Mouse (Mus musculus) frontal cortex, adult (tissue): ENCODE data around the gene 2610021A01Rik.
"Not testable (repeated sequence)": the region's sequence is repeated elsewhere in the genome, so short reads cannot be mapped to it uniquely, and the experiment has no call there.

Source experiments
- ATAC-seq: cut with Nextera tagmentation; 2 replicates; pipeline ENCODE4 v1.9.2; 2017; ENCODE audit warnings: mild to moderate bottlenecking, moderate library complexity, mixed read lengths; ENCODE audit not compliant: low TSS enrichment

2610021A01Rik gene

DNA sequence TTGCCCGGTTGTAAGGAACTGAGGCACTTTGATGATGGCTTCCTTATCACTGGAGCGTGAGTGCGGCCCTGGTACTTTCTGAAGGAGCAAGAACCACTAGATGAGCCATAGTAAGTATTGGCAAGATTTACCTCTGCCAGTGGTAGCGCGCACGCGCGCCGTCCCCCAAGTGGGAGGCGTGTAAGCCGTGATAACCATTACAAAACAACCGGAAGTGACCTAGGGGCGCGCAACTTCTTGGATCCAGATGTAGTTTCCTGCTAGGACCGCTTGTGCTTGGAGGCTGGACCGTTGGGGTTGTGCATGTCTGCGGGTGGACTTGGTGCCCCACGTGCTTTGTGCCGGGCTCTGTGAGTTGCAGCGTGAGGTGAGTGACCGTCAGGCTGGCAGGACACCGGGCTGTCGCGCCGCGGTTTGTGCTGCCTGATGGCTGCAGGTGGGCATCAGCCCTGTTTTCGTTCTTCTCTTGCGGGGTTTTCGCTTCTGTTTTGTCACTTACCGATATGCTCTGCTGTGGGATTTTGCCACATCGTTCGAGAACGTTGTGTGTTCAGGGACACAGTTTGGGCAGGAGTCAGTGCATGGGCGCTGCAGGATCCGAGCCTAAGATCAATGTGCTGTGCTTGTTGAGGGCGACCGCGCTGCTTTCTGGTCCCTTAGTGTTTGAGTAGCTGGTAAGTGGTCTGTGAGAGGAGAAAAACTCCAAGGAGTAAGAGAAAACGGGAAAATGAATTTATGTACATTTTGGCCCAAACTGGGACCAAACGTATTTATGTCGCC is at the start of gene 2610021A01Rik:
2610021A01Rik (plus strand) TSS at position 197 of the 780 bp plus-strand sequence.
- ATAC-seq, result peak; percentile 100

DNA sequence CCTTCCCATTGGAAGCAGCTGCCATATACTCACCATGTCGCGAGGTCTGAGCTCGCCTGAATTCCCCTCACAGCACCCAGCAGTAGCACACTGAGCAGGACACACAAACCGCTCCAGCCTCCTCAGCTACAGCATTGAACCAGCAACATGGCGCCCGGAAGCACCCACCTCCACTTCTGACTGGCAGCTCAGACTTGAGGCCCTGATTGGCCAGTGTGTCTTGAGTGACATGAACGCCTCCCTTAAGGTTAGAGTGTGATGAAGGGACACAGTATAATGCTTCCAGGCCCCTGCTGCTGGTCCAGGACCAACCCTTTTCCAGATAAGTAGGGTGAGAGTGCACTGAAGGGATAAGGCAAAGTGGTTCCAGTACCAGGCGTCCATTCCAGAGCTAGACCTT is 38.3 kb upstream of the 2610021A01Rik start:
- ATAC-seq, result no peak

GRCm38 (mm10) chr7:41573562-41573961 is 25.5 kb upstream of the 2610021A01Rik start, which contains the start of gene Gm6871:
TSS of gene Gm6871 (minus strand) at chr7:41573662.
- not testable (repeated sequence) for ATAC-seq

GRCm38 (mm10) chr7:41577956-41578355 is 21.1 kb upstream of the 2610021A01Rik start:
- no peak for ATAC-seq

GRCm38 (mm10) chr7:41582028-41582427 is 17.0 kb upstream of the 2610021A01Rik start:
- ATAC-seq, result no peak

- ATAC-seq, result not testable (repeated sequence)
Observed at GRCm38 (mm10) chr7:41587831-41588230, 11.2 kb upstream of the 2610021A01Rik start.

- ATAC-seq, result no peak
Observed at GRCm38 (mm10) chr7:41598615-41599014, 415 bp upstream of the 2610021A01Rik start.

DNA sequence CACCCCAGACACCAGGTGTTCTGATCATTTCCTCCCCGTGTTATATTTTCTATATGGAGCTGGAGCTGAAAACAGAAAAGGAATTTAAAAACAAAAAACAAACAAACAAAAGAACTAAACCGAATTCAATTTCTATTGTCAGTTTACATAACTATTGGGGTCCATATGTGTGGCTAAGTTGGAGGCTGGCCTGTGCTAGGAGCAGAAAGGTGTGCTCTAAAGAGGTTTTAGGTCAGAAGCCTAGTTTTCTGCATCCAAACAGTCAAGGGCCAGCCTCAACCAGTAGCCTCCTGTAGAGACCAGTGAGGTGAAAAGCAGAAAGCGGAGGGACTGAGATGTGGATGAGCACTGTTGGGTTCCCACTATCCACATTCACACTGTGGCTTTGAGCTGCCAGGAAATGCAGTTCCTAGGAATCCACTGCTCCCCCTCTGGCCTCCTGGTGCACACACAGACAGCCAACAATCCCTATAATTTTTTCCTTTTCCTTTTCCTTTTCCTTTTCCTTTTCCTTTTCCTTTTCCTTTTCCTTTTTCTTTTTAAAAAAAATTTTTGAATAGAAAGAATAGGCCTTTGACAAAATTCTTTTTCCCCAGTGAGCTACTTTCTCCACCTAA is 1.0 kb downstream of the 2610021A01Rik start:
- ATAC-seq, result peak; percentile 58; the same call in 1 of the 2 replicates

DNA sequence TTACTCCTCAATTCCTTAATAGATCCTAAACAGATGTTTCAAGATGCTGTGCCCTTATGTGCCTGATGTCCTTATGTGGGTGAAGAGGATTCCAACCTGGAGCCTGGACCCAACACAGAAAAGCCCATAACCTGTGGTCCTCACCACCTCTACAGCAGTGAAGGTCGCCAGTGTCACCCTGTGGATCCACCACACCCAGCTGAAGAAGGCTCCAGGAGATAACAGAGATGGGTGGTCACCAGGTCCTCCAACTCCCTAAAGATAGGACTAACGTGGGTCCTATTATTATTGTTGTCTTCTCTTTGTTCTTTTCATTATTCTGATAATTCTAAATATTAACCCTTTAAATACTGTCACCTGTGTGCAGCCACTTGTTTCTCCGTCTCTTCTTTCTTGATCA is 12.6 kb downstream of the 2610021A01Rik start:
- ATAC-seq, result no peak

- ATAC-seq, result not testable (repeated sequence)
Observed at GRCm38 (mm10) chr7:41616241-41616640, 17.2 kb downstream of the 2610021A01Rik start.

- peak; percentile 96 for ATAC-seq
Observed at GRCm38 (mm10) chr7:41632409-41633220, 33.6 kb downstream of the 2610021A01Rik start, which contains the start of gene Zfp788. TSS of gene Zfp788 (plus strand) at chr7:41633203.

DNA sequence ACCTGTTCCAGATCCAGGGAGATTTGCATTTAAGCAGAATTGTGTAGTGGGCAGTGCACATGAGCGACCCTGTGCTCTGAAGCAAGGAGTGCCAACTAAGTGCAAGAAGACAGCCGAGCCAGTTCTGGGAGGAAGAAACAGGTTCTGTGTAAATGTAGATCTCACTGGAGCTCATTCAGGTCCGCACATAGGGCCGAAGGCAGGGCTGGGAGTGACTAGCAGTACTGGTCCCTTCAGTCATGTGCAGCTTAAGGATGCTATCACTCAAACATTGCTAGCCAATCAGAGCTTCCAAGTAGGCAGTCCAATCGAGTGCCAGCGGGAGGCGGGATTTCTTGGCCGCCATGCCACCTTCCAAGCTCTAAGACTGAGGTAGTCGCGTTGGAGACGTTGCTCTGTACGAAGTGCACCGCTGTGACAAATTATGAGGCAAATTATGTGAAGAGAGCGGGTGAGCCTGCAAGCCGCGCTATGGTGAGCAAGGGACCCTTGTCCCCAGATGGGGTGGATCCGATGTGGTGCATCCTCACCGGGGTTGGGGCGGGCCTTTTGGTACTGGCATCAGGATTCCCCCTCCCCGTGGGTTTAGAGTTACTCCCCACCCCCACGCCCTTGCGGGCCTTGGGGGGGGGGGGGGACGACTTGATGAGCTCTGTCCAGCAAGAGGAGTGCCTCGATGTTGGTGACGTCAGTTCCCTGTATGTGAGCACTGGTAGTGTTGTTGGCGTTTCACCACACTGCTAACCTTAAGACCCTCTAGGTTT is 34.4 kb downstream of the 2610021A01Rik start:
- ATAC-seq, result peak; percentile 94

DNA sequence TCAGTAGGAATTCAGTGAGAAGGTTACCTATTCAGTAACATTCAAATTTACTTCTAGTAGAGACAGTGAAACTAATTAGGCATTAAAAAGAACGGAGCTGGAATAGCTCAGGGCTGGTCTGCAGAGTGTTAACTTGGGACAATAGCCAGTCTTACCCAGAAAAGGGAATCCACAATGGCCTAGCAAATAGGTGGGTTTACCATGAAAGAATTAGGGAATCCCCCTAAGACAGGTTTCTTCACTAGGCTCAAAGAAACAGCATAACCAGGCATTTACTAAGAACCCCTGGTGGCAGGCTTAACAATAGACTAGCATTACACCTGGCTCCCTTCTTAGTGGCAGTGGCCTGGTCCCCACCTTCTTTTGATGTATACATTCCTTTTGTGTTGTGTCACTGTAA is 75.3 kb downstream of the 2610021A01Rik start:
- ATAC-seq, result not testable (repeated sequence)
